Mouse (Mus musculus) neural tube, embryonic 11.5 days (tissue): ENCODE results near the gene Faim2. TPM values are rescaled to one million over a fixed set of nuclear protein-coding genes. Genes with fewer than 3 reads are reported as not detected.
A peak's percentile ranks its signal among the peaks of the same experiment; 100 is the strongest.

ENCODE experiments used
- ATAC-seq: fragments of 200-750 bp; cut with Nextera tagmentation; 2 replicates; pipeline ENCODE4 v1.8.0; 2017; ENCODE audit warnings: moderate number of reproducible peaks, mild to moderate bottlenecking, moderate TSS enrichment, moderate library complexity; ENCODE audit not compliant: insufficient read depth, low FRiP score, low TSS enrichment
- DNase-seq: peaks from one replicate; pipeline ENCODE4 v3.0.0-alpha.2; 2015; ENCODE audit warnings: low spot score
- H3K27ac ChIP-seq: fragments of 300-500 bp; sonication (generic); 2 replicates; pipeline ENCODE4 v1.5.1; 2014; ENCODE audit warnings: low read depth, mild to moderate bottlenecking, low read length
- H3K27me3 ChIP-seq: fragments of 300-500 bp; sonication (generic); 2 replicates; pipeline ENCODE4 v1.6.1; 2014; ENCODE audit warnings: mild to moderate bottlenecking, low read length, mixed read lengths; ENCODE audit not compliant: control insufficient read depth, insufficient read depth
- H3K36me3 ChIP-seq: fragments of 300-500 bp; sonication (generic); 2 replicates; pipeline ENCODE4 v1.6.1; 2014; ENCODE audit warnings: mild to moderate bottlenecking, low read length, moderate library complexity, mixed read lengths; ENCODE audit not compliant: control insufficient read depth, insufficient read depth
- H3K4me1 ChIP-seq: fragments of 300-500 bp; sonication (generic); 2 replicates; pipeline ENCODE4 v1.6.1; 2014; ENCODE audit warnings: low read length, mixed read lengths; ENCODE audit not compliant: control insufficient read depth, insufficient read depth
- H3K4me2 ChIP-seq: fragments of 300-500 bp; sonication (generic); 2 replicates; pipeline ENCODE4 v1.6.1; 2014; ENCODE audit warnings: low read depth, mild to moderate bottlenecking, moderate library complexity
- H3K4me3 ChIP-seq: fragments of 300-500 bp; sonication (generic); 2 replicates; pipeline ENCODE4 v1.5.1; 2014; ENCODE audit warnings: low read depth, low read length
- H3K9ac ChIP-seq: fragments of 300-500 bp; sonication (generic); 2 replicates; pipeline ENCODE4 v1.6.1; 2014; ENCODE audit warnings: mild to moderate bottlenecking, low read length
- H3K9me3 ChIP-seq: fragments of 300-500 bp; sonication (generic); 2 replicates; pipeline ENCODE4 v1.6.1; 2016; ENCODE audit warnings: low read length; ENCODE audit not compliant: control insufficient read depth
- WGBS: fragments of 180-500 bp; shearing (Covaris S2); extraction: QIAGEN DNeasy Blood & Tissue Kit; methylation state at CpG from one replicate; pipeline ENCODE4 v1.1.7; 2014; 5-methylcytosine and 5-hydroxymethylcytosine counted together
- polyA plus RNA-seq: library from polyadenylated mRNA; unstranded; fragments of >200 nt; fragmentation: Nextera tagmentation; extraction: Ambion mirVana; gene quantifications from 2 replicates; pipeline ENCODE4 v1.2.1, GENCODE M21; 2014

Faim2 gene
- polyA plus RNA-seq, 1 experiment from 2014 or later, result 2.3 TPM

GRCm38 (mm10) chr15:99469067-99469466, 58.9 kb downstream of the Faim2 start:
- Histone ChIP-seq H3K27ac (no peak overlapping the region), H3K36me3 (no peaks in the 10 kb centered on the region), H3K27me3 (no peaks in the 10 kb centered on the region), H3K9ac (no peak overlapping the region), H3K4me3 (no peak overlapping the region), H3K4me1 (0 out of 2 replicates have a peak, but pooled peaks cover 2% of the 10 kb centered on the region), H3K9me3 (no peaks in the 10 kb centered on the region), H3K4me2 (no peak overlapping the region)
- ATAC-seq (no peak), DNase-seq (peak; percentile 55)
- 51% methylated on average over 3 of the region's 3 CpGs for WGBS

GRCm38 (mm10) chr15:99463194-99463593, 64.8 kb downstream of the Faim2 start:
- Histone ChIP-seq H3K4me2 (no peak overlapping the region), H3K27me3 (no peaks in the 10 kb centered on the region), H3K4me1 (peaks cover 2% of the 10 kb centered on the region), H3K4me3 (no peak overlapping the region), H3K27ac (no peak overlapping the region), H3K9ac (no peak overlapping the region), H3K9me3 (no peaks in the 10 kb centered on the region), H3K36me3 (no peaks in the 10 kb centered on the region)
- ATAC-seq, result no peak
- WGBS, result 67% methylated on average over 13 of the region's 13 CpGs
- peak; percentile 9 for DNase-seq

- no peaks in the 10 kb centered on the region for H3K27me3 ChIP-seq
- peak within 1 kb of the TSS; percentile 72 for H3K9ac ChIP-seq
- H3K36me3 ChIP-seq, result no peaks in the 10 kb centered on the region
- H3K9me3 ChIP-seq, result no peaks in the 10 kb centered on the region
- H3K4me2 ChIP-seq, result peak within 1 kb of the TSS; percentile 78
- 1% methylated on average over 38 of the region's 45 CpGs for WGBS
- DNase-seq (peak; percentile 94), ATAC-seq (peak; percentile 94)
- H3K27ac ChIP-seq, result peak within 1 kb of the TSS; percentile 76
- H3K4me3 ChIP-seq, result peak within 1 kb of the TSS; percentile 88
- H3K4me1 ChIP-seq, result peaks cover 17% of the 10 kb centered on the region
Measured at GRCm38 (mm10) chr15:99457606-99458401, 70.2 kb downstream of the Faim2 start, which contains the start of gene Nckap5l. Nckap5l (minus strand) TSS chr15:99457748.

GRCm38 (mm10) chr15:99456963-99457605, 70.9 kb downstream of the Faim2 start:
- ATAC-seq, result peak; percentile 75
- Histone ChIP-seq H3K4me1 (peaks cover 17% of the 10 kb centered on the region), H3K9ac (peak overlapping the region; percentile 72), H3K27me3 (no peaks in the 10 kb centered on the region), H3K27ac (peak overlapping the region; percentile 76), H3K36me3 (peaks cover 2% of the 10 kb centered on the region; the same call in 1 of the 2 replicates), H3K4me2 (peak overlapping the region; percentile 78), H3K9me3 (no peaks in the 10 kb centered on the region), H3K4me3 (peak overlapping the region; percentile 88)
- 1% methylated on average over 36 of the region's 43 CpGs for WGBS
- peak; percentile 66 for DNase-seq

GRCm38 (mm10) chr15:99456338-99456962, 71.5 kb downstream of the Faim2 start:
- DNase-seq (no peak), ATAC-seq (no peak)
- Histone ChIP-seq H3K9ac (peak overlapping the region; percentile 72), H3K4me3 (peak overlapping the region; percentile 88), H3K27ac (peak overlapping the region; percentile 76), H3K4me2 (peak overlapping the region; percentile 78), H3K9me3 (no peaks in the 10 kb centered on the region), H3K4me1 (peaks cover 17% of the 10 kb centered on the region), H3K27me3 (no peaks in the 10 kb centered on the region), H3K36me3 (peaks cover 2% of the 10 kb centered on the region; the same call in 1 of the 2 replicates)
- 19% methylated on average over 7 of the region's 7 CpGs for whole genome bisulfite sequencing

- peaks cover 17% of the 10 kb centered on the region for H3K4me1 ChIP-seq
- H3K27me3 ChIP-seq, result no peaks in the 10 kb centered on the region
- H3K36me3 ChIP-seq, result peaks cover 2% of the 10 kb centered on the region; the same call in 1 of the 2 replicates
- no peaks in the 10 kb centered on the region for H3K9me3 ChIP-seq
- WGBS, result 80% methylated on average over 3 of the region's 3 CpGs
- no peak overlapping the region for H3K4me3 ChIP-seq
- no peak overlapping the region for H3K27ac ChIP-seq
- H3K4me2 ChIP-seq, result no peak overlapping the region
- ATAC-seq (no peak), DNase-seq (no peak)
- no peak overlapping the region for H3K9ac ChIP-seq
Measured at GRCm38 (mm10) chr15:99455415-99455814, 72.5 kb downstream of the Faim2 start.

- WGBS, result 87% methylated on average over 7 of the region's 7 CpGs
- no peak overlapping the region for H3K27ac ChIP-seq
- H3K27me3 ChIP-seq, result no peaks in the 10 kb centered on the region
- peaks cover 2% of the 10 kb centered on the region; the same call in 1 of the 2 replicates for H3K36me3 ChIP-seq
- no peak overlapping the region for H3K4me2 ChIP-seq
- H3K9me3 ChIP-seq, result no peaks in the 10 kb centered on the region
- DNase-seq (no peak), ATAC-seq (no peak)
- H3K9ac ChIP-seq, result no peak overlapping the region
- H3K4me3 ChIP-seq, result no peak overlapping the region
- H3K4me1 ChIP-seq, result peaks cover 17% of the 10 kb centered on the region
Measured at GRCm38 (mm10) chr15:99454585-99455279, 73.2 kb downstream of the Faim2 start.

GRCm38 (mm10) chr15:99453153-99453900, 74.6 kb downstream of the Faim2 start:
- WGBS, result 78% methylated on average over 11 of the region's 11 CpGs
- H3K27me3 ChIP-seq, result no peaks in the 10 kb centered on the region
- no peaks in the 10 kb centered on the region for H3K9me3 ChIP-seq
- peaks cover 16% of the 10 kb centered on the region for H3K4me1 ChIP-seq
- H3K4me2 ChIP-seq, result no peak overlapping the region
- H3K27ac ChIP-seq, result no peak overlapping the region
- no peak overlapping the region for H3K4me3 ChIP-seq
- no peak overlapping the region for H3K9ac ChIP-seq
- ATAC-seq, result no peak
- H3K36me3 ChIP-seq, result peaks cover 2% of the 10 kb centered on the region; the same call in 1 of the 2 replicates
- no peak for DNase-seq
